Mouse (Mus musculus) embryonic facial prominence, embryonic 11.5 days (tissue): Measurements from ENCODE around the gene Col4a6. TPM values are rescaled to one million over a fixed set of nuclear protein-coding genes. Genes with fewer than 3 reads are reported as not detected.
A peak's percentile ranks its signal among the peaks of the same experiment; 100 is the strongest.

Experiments used
- ATAC-seq: fragments of 200-750 bp; cut with Nextera tagmentation; replicated peaks from 2 replicates; pipeline ENCODE4 v1.8.0; 2017; ENCODE audit warnings: low read depth; ENCODE audit not compliant: insufficient number of reproducible peaks, low FRiP score, low TSS enrichment
- DNase-seq: peaks from one replicate; pipeline ENCODE4 v3.0.0-alpha.2; 2015; ENCODE audit warnings: low spot score
- H3K27ac ChIP-seq: fragments of 300-500 bp; sonication (generic); replicated peaks from 2 replicates; pipeline ENCODE4 v1.5.1; 2014; ENCODE audit warnings: mild to moderate bottlenecking, low read depth, low read length, control low read depth
- H3K27me3 ChIP-seq: fragments of 300-500 bp; sonication (generic); 2 replicates; pipeline ENCODE4 v1.6.1; 2014; ENCODE audit warnings: mild to moderate bottlenecking, low read length, moderate library complexity, mixed read lengths; ENCODE audit not compliant: control insufficient read depth, insufficient read depth
- H3K36me3 ChIP-seq: fragments of 300-500 bp; sonication (generic); replicated peaks from 2 replicates; pipeline ENCODE4 v1.6.1; 2014; ENCODE audit warnings: low read depth, mild to moderate bottlenecking, low read length, moderate library complexity, mixed read lengths; ENCODE audit not compliant: control insufficient read depth, insufficient read depth
- H3K4me1 ChIP-seq: fragments of 300-500 bp; sonication (generic); 2 replicates; pipeline ENCODE4 v1.6.1; 2014; ENCODE audit warnings: low read length, mixed read lengths; ENCODE audit not compliant: control insufficient read depth, insufficient read depth
- H3K4me2 ChIP-seq: fragments of 300-500 bp; sonication (generic); 2 replicates; pipeline ENCODE4 v1.6.1; 2014; ENCODE audit warnings: low read depth, mild to moderate bottlenecking, control low read depth, low read length, moderate library complexity
- H3K4me3 ChIP-seq: fragments of 300-500 bp; sonication (generic); 2 replicates; pipeline ENCODE4 v1.5.1; 2014; ENCODE audit warnings: low read depth, low read length, control low read depth
- H3K9ac ChIP-seq: fragments of 300-500 bp; sonication (generic); replicated peaks from 2 replicates; pipeline ENCODE4 v1.6.1; 2014; ENCODE audit warnings: mild to moderate bottlenecking, control low read depth, low read length
- H3K9me3 ChIP-seq: fragments of 300-500 bp; sonication (generic); replicated peaks from 2 replicates; pipeline ENCODE4 v1.6.1; 2016; ENCODE audit warnings: mild to moderate bottlenecking, low read length, inconsistent platforms, mixed read lengths; ENCODE audit not compliant: control insufficient read depth
- WGBS: fragments of 180-500 bp; shearing (Covaris S2); extraction: QIAGEN DNeasy Blood & Tissue Kit; methylation state at CpG from one replicate; pipeline ENCODE4 v1.1.7; 2014; 5-methylcytosine and 5-hydroxymethylcytosine counted together
- polyA plus RNA-seq: library from polyadenylated mRNA; unstranded; fragments of >200 nt; fragmentation: Nextera tagmentation; extraction: Ambion mirVana; gene quantifications from 2 replicates; pipeline ENCODE4 v1.2.1, GENCODE M21; 2014

The Col4a6 gene
- polyA plus RNA-seq, 1 experiment from 2014 or later = 0.81 TPM

GRCm38 (mm10) chrX:141236564-141237333 is 237.1 kb downstream of the Col4a6 start:
- no peak overlapping the region for H3K27ac ChIP-seq
- no peak overlapping the region for H3K4me3 ChIP-seq
- no peak; the same call in 1 of the 2 replicates for ATAC-seq
- H3K9ac ChIP-seq = no peak overlapping the region
- H3K4me2 ChIP-seq = no peak overlapping the region
- 57% methylated on average over 2 of the region's 2 CpGs for WGBS
- peak; percentile 36 for DNase-seq
- no peaks in the 10 kb centered on the region for H3K4me1 ChIP-seq
- H3K27me3 ChIP-seq = no peaks in the 10 kb centered on the region
- no peaks in the 10 kb centered on the region for H3K9me3 ChIP-seq
- no peaks in the 10 kb centered on the region for H3K36me3 ChIP-seq

GRCm38 (mm10) chrX:141228169-141228568 is 245.7 kb downstream of the Col4a6 start:
- Histone ChIP-seq H3K4me3 (no peak overlapping the region), H3K9ac (no peak overlapping the region), H3K27ac (no peak overlapping the region), H3K9me3 (no peaks in the 10 kb centered on the region), H3K4me1 (no peaks in the 10 kb centered on the region), H3K27me3 (no peaks in the 10 kb centered on the region; the same call in 1 of the 2 replicates), H3K4me2 (no peak overlapping the region), H3K36me3 (no peaks in the 10 kb centered on the region)
- 93% methylated on average over 2 of the region's 2 CpGs for WGBS
- no peak for ATAC-seq
- DNase-seq = no peak

GRCm38 (mm10) chrX:141212802-141213201 is 261.1 kb downstream of the Col4a6 start:
- DNase-seq = peak; percentile 52
- Histone ChIP-seq H3K4me3 (no peak overlapping the region), H3K36me3 (no peaks in the 10 kb centered on the region), H3K4me1 (no peaks in the 10 kb centered on the region), H3K9ac (no peak overlapping the region), H3K27me3 (0 out of 2 replicates have a peak, but pooled peaks cover 4% of the 10 kb centered on the region), H3K4me2 (no peak overlapping the region), H3K9me3 (no peaks in the 10 kb centered on the region), H3K27ac (no peak overlapping the region)
- ATAC-seq = no peak
- 42% methylated on average over 5 of the region's 5 CpGs for WGBS

- Histone ChIP-seq H3K27me3 (peaks cover 2% of the 10 kb centered on the region; the same call in 1 of the 2 replicates), H3K9ac (no peak overlapping the region)
Observed at GRCm38 (mm10) chrX:141198993-141199392, 274.9 kb downstream of the Col4a6 start.

GRCm38 (mm10) chrX:141195036-141195435 is 278.8 kb downstream of the Col4a6 start:
- DNase-seq = no peak
- Histone ChIP-seq H3K4me2 (no peak overlapping the region), H3K9ac (no peak overlapping the region), H3K27ac (no peak overlapping the region), H3K4me1 (no peaks in the 10 kb centered on the region), H3K36me3 (no peaks in the 10 kb centered on the region), H3K27me3 (peaks cover 2% of the 10 kb centered on the region; the same call in 1 of the 2 replicates), H3K9me3 (no peaks in the 10 kb centered on the region), H3K4me3 (no peak overlapping the region)
- no peak for ATAC-seq

More at GRCm38 (mm10) chrX:141198993-141199392, 274.9 kb downstream of the Col4a6 start:
- Histone ChIP-seq H3K4me3 (no peak overlapping the region), H3K27ac (no peak overlapping the region), H3K9me3 (no peaks in the 10 kb centered on the region), H3K36me3 (no peaks in the 10 kb centered on the region), H3K4me2 (no peak overlapping the region), H3K4me1 (no peaks in the 10 kb centered on the region)
- DNase-seq (no peak), ATAC-seq (no peak)
- WGBS = 73% methylated on average over 3 of the region's 3 CpGs

GRCm38 (mm10) chrX:141175353-141175752 is 298.5 kb downstream of the Col4a6 start:
- H3K9me3 ChIP-seq = no peaks in the 10 kb centered on the region
- H3K36me3 ChIP-seq = no peaks in the 10 kb centered on the region
- peak; percentile 66 for DNase-seq
- H3K4me2 ChIP-seq = no peak overlapping the region
- H3K27ac ChIP-seq = no peak overlapping the region
- H3K9ac ChIP-seq = no peak overlapping the region
- no peak overlapping the region for H3K4me3 ChIP-seq
- H3K27me3 ChIP-seq = no peaks in the 10 kb centered on the region; the same call in 1 of the 2 replicates
- ATAC-seq = no peak
- H3K4me1 ChIP-seq = no peaks in the 10 kb centered on the region
- WGBS = 39% methylated on average over 7 of the region's 7 CpGs

- Histone ChIP-seq H3K9me3 (no peaks in the 10 kb centered on the region), H3K27me3 (peaks cover 3% of the 10 kb centered on the region), H3K36me3 (no peaks in the 10 kb centered on the region), H3K4me3 (no peak overlapping the region), H3K4me1 (no peaks in the 10 kb centered on the region), H3K27ac (no peak overlapping the region), H3K9ac (no peak overlapping the region), H3K4me2 (no peak overlapping the region)
- ATAC-seq (no peak), DNase-seq (no peak)
- 93% methylated on average over 4 of the region's 4 CpGs for WGBS
Observed at GRCm38 (mm10) chrX:141165067-141165466, 308.8 kb downstream of the Col4a6 start.

- Histone ChIP-seq H3K4me2 (no peak overlapping the region), H3K9ac (no peak overlapping the region), H3K36me3 (no peaks in the 10 kb centered on the region), H3K4me1 (no peaks in the 10 kb centered on the region), H3K4me3 (no peak overlapping the region), H3K27me3 (no peaks in the 10 kb centered on the region), H3K9me3 (no peaks in the 10 kb centered on the region), H3K27ac (no peak overlapping the region)
- WGBS = 70% methylated on average over 3 of the region's 3 CpGs
- no peak for ATAC-seq
- no peak for DNase-seq
Observed at GRCm38 (mm10) chrX:141160371-141160770, 313.5 kb downstream of the Col4a6 start.
